Mouse (Mus musculus) hindbrain, embryonic 13.5 days (tissue): ENCODE data around the gene Gcg. TPM values are rescaled to one million over a fixed set of nuclear protein-coding genes. Genes with fewer than 3 reads are reported as not detected.

Source experiments
- ATAC-seq: fragments of 200-750 bp; cut with Nextera tagmentation; 2 replicates; pipeline ENCODE4 v1.8.0; 2017; ENCODE audit warnings: moderate TSS enrichment; ENCODE audit not compliant: low FRiP score
- H3K27ac ChIP-seq: fragments of 300-500 bp; sonication (generic); 2 replicates; pipeline ENCODE4 v1.5.1; 2015; ENCODE audit warnings: inconsistent platforms, mild to moderate bottlenecking, moderate library complexity
- H3K27me3 ChIP-seq: fragments of 300-500 bp; sonication (generic); 2 replicates; pipeline ENCODE4 v1.6.1; 2015; ENCODE audit warnings: mild to moderate bottlenecking, inconsistent platforms
- H3K36me3 ChIP-seq: fragments of 300-500 bp; sonication (generic); 2 replicates; pipeline ENCODE4 v1.6.1; 2015; ENCODE audit warnings: mild to moderate bottlenecking, inconsistent platforms
- H3K4me1 ChIP-seq: fragments of 300-500 bp; sonication (generic); replicated peaks from 2 replicates; pipeline ENCODE4 v1.6.1; 2015; ENCODE audit warnings: inconsistent platforms
- H3K4me2 ChIP-seq: fragments of 300-500 bp; sonication (generic); 2 replicates; pipeline ENCODE4 v1.6.1; 2015; ENCODE audit warnings: inconsistent platforms, mild to moderate bottlenecking, moderate library complexity
- H3K4me3 ChIP-seq: fragments of 300-500 bp; sonication (generic); 2 replicates; pipeline ENCODE4 v1.5.1; 2015; ENCODE audit warnings: mild to moderate bottlenecking, inconsistent platforms
- H3K9ac ChIP-seq: fragments of 300-500 bp; sonication (generic); 2 replicates; pipeline ENCODE4 v1.6.1; 2015; ENCODE audit warnings: mild to moderate bottlenecking, inconsistent platforms
- H3K9me3 ChIP-seq: fragments of 300-500 bp; sonication (generic); 2 replicates; pipeline ENCODE4 v1.6.1; 2016; ENCODE audit warnings: inconsistent platforms
- WGBS: fragments of 180-500 bp; shearing (Covaris S2); methylation state at CpG from one replicate; pipeline ENCODE4 v1.1.7; 2015; 5-methylcytosine and 5-hydroxymethylcytosine counted together
- polyA plus RNA-seq: library from polyadenylated mRNA; unstranded; fragments of >200 nt; fragmentation: Nextera tagmentation; extraction: Ambion mirVana; gene quantifications from 2 replicates; pipeline ENCODE4 v1.2.1, GENCODE M21; 2015

Gene Gcg
- polyA plus RNA-seq, 1 experiment from 2014 or later, result 0.42 TPM

GRCm38 (mm10) chr2:62497333-62498002 is 14.0 kb upstream of the Gcg start:
- Histone ChIP-seq H3K9me3 (no peaks in the 10 kb centered on the region), H3K4me2 (no peak overlapping the region), H3K27ac (no peak overlapping the region), H3K36me3 (no peaks in the 10 kb centered on the region), H3K4me3 (no peak overlapping the region), H3K9ac (no peak overlapping the region), H3K4me1 (no peaks in the 10 kb centered on the region), H3K27me3 (no peaks in the 10 kb centered on the region)
- no peak for ATAC-seq
- 73% methylated on average over 5 of the region's 5 CpGs for WGBS

- ATAC-seq, result no peak
- H3K4me3 ChIP-seq, result no peak overlapping the region
- no peaks in the 10 kb centered on the region for H3K27me3 ChIP-seq
- 90% methylated on average over 4 of the region's 4 CpGs for WGBS
- no peak overlapping the region for H3K9ac ChIP-seq
- H3K27ac ChIP-seq, result no peak overlapping the region
- H3K9me3 ChIP-seq, result no peaks in the 10 kb centered on the region
- H3K4me2 ChIP-seq, result no peak overlapping the region
- no peaks in the 10 kb centered on the region for H3K4me1 ChIP-seq
- H3K36me3 ChIP-seq, result no peaks in the 10 kb centered on the region
Measured at GRCm38 (mm10) chr2:62495407-62495806, 12.0 kb upstream of the Gcg start.

- Histone ChIP-seq H3K9me3 (no peaks in the 10 kb centered on the region), H3K27ac (no peak overlapping the region), H3K4me2 (no peak overlapping the region), H3K9ac (no peak overlapping the region), H3K27me3 (no peaks in the 10 kb centered on the region), H3K4me3 (no peak overlapping the region), H3K4me1 (no peaks in the 10 kb centered on the region), H3K36me3 (no peaks in the 10 kb centered on the region)
- no peak for ATAC-seq
- 92% methylated on average over 6 of the region's 6 CpGs for WGBS
Measured at GRCm38 (mm10) chr2:62489832-62490231, 6.4 kb upstream of the Gcg start.

- no peak overlapping the region for H3K9ac ChIP-seq
- H3K36me3 ChIP-seq, result no peaks in the 10 kb centered on the region
- H3K27ac ChIP-seq, result no peak overlapping the region
- no peaks in the 10 kb centered on the region for H3K9me3 ChIP-seq
- no peaks in the 10 kb centered on the region for H3K27me3 ChIP-seq
- no peak overlapping the region for H3K4me2 ChIP-seq
- no peak for ATAC-seq
- H3K4me1 ChIP-seq, result peaks cover 3% of the 10 kb centered on the region; the same call in 1 of the 2 replicates
- 94% methylated on average over 3 of the region's 3 CpGs for WGBS
- H3K4me3 ChIP-seq, result no peak overlapping the region
Measured at GRCm38 (mm10) chr2:62484906-62485305, 1.5 kb upstream of the Gcg start.

- Histone ChIP-seq H3K4me3 (no peak overlapping the region), H3K27ac (0 out of 2 replicates have a peak overlapping the region, but pooled peaks have one; percentile 30), H3K9me3 (no peaks in the 10 kb centered on the region), H3K4me2 (no peak overlapping the region), H3K9ac (no peak overlapping the region), H3K4me1 (peaks cover 3% of the 10 kb centered on the region; the same call in 1 of the 2 replicates), H3K36me3 (no peaks in the 10 kb centered on the region), H3K27me3 (no peaks in the 10 kb centered on the region)
- ATAC-seq, result peak; percentile 73
- WGBS, result 63% methylated on average over 9 of the region's 9 CpGs
Measured at GRCm38 (mm10) chr2:62480285-62481198, 2.9 kb downstream of the Gcg start.

GRCm38 (mm10) chr2:62469551-62469950 is 13.9 kb downstream of the Gcg start:
- H3K27ac ChIP-seq, result no peak overlapping the region
- no peak overlapping the region for H3K4me2 ChIP-seq
- no peak overlapping the region for H3K4me3 ChIP-seq
- no peak overlapping the region for H3K9ac ChIP-seq
- no peaks in the 10 kb centered on the region for H3K9me3 ChIP-seq
- no peaks in the 10 kb centered on the region for H3K4me1 ChIP-seq
- WGBS, result 78% methylated on average over 9 of the region's 9 CpGs
- ATAC-seq, result no peak
- H3K36me3 ChIP-seq, result no peaks in the 10 kb centered on the region
- H3K27me3 ChIP-seq, result no peaks in the 10 kb centered on the region

GRCm38 (mm10) chr2:62463287-62463686 is 20.2 kb downstream of the Gcg start:
- H3K4me1 ChIP-seq, result no peaks in the 10 kb centered on the region
- H3K4me3 ChIP-seq, result no peak overlapping the region
- H3K27me3 ChIP-seq, result 0 out of 2 replicates have a peak, but pooled peaks cover 5% of the 10 kb centered on the region
- ATAC-seq, result no peak
- no peak overlapping the region for H3K4me2 ChIP-seq
- WGBS, result 92% methylated on average over 2 of the region's 2 CpGs
- H3K36me3 ChIP-seq, result no peaks in the 10 kb centered on the region
- no peaks in the 10 kb centered on the region for H3K9me3 ChIP-seq
- H3K27ac ChIP-seq, result no peak overlapping the region
- no peak overlapping the region for H3K9ac ChIP-seq

- no peaks in the 10 kb centered on the region for H3K4me1 ChIP-seq
- WGBS, result 84% methylated on average over 2 of the region's 2 CpGs
- H3K4me3 ChIP-seq, result no peak overlapping the region
- H3K4me2 ChIP-seq, result no peak overlapping the region
- H3K9ac ChIP-seq, result no peak overlapping the region
- H3K9me3 ChIP-seq, result no peaks in the 10 kb centered on the region
- H3K36me3 ChIP-seq, result no peaks in the 10 kb centered on the region
- 0 out of 2 replicates have a peak, but pooled peaks cover 5% of the 10 kb centered on the region for H3K27me3 ChIP-seq
- H3K27ac ChIP-seq, result no peak overlapping the region
- ATAC-seq, result no peak
Measured at GRCm38 (mm10) chr2:62462174-62462573, 21.3 kb downstream of the Gcg start.

GRCm38 (mm10) chr2:62460815-62461450 is 22.5 kb downstream of the Gcg start:
- Histone ChIP-seq H3K4me1 (no peaks in the 10 kb centered on the region), H3K27me3 (0 out of 2 replicates have a peak, but pooled peaks cover 5% of the 10 kb centered on the region), H3K9ac (no peak overlapping the region), H3K9me3 (no peaks in the 10 kb centered on the region), H3K4me2 (no peak overlapping the region), H3K36me3 (no peaks in the 10 kb centered on the region), H3K4me3 (no peak overlapping the region), H3K27ac (no peak overlapping the region)
- 93% methylated on average over 12 of the region's 12 CpGs for WGBS
- ATAC-seq, result no peak

GRCm38 (mm10) chr2:62460231-62460710 is 23.2 kb downstream of the Gcg start:
- H3K36me3 ChIP-seq, result no peaks in the 10 kb centered on the region
- WGBS, result 85% methylated on average over 7 of the region's 7 CpGs
- H3K27ac ChIP-seq, result no peak overlapping the region
- no peak for ATAC-seq
- no peaks in the 10 kb centered on the region for H3K4me1 ChIP-seq
- no peak overlapping the region for H3K9ac ChIP-seq
- no peaks in the 10 kb centered on the region for H3K9me3 ChIP-seq
- H3K4me2 ChIP-seq, result no peak overlapping the region
- H3K27me3 ChIP-seq, result 0 out of 2 replicates have a peak, but pooled peaks cover 5% of the 10 kb centered on the region
- no peak overlapping the region for H3K4me3 ChIP-seq

GRCm38 (mm10) chr2:62459241-62460174 is 23.9 kb downstream of the Gcg start:
- H3K36me3 ChIP-seq, result no peaks in the 10 kb centered on the region
- 79% methylated on average over 18 of the region's 18 CpGs for WGBS
- H3K9me3 ChIP-seq, result no peaks in the 10 kb centered on the region
- H3K27ac ChIP-seq, result no peak overlapping the region
- 0 out of 2 replicates have a peak, but pooled peaks cover 5% of the 10 kb centered on the region for H3K27me3 ChIP-seq
- H3K9ac ChIP-seq, result no peak overlapping the region
- no peak for ATAC-seq
- H3K4me3 ChIP-seq, result no peak overlapping the region
- no peak overlapping the region for H3K4me2 ChIP-seq
- H3K4me1 ChIP-seq, result no peaks in the 10 kb centered on the region
